Mouse (Mus musculus) layer of hippocampus, adult 8-10 months (tissue): ENCODE data around the gene Fras1. TPM values are rescaled to one million over a fixed set of nuclear protein-coding genes. Genes with fewer than 3 reads are reported as not detected.

ENCODE experiments used
- DNase-seq, 2 experiments: peaks; one replicate each; pipeline ENCODE4 v3.0.0; 2022; ENCODE audit warnings: low spot score in 2 of 2
- total RNA-seq, 4 experiments: library from RNA; stranded (reverse); gene quantifications; 2 replicates each; pipeline ENCODE4 v1.2.4; 2022

Fras1 gene
- total RNA-seq, 4 experiments from 2014 or later = 13.5 to 16.6 (median 15.3) TPM

GRCm38 (mm10) chr5:96481159-96481558, 107.4 kb downstream of the Fras1 start:
- no peak for DNase-seq

DNA sequence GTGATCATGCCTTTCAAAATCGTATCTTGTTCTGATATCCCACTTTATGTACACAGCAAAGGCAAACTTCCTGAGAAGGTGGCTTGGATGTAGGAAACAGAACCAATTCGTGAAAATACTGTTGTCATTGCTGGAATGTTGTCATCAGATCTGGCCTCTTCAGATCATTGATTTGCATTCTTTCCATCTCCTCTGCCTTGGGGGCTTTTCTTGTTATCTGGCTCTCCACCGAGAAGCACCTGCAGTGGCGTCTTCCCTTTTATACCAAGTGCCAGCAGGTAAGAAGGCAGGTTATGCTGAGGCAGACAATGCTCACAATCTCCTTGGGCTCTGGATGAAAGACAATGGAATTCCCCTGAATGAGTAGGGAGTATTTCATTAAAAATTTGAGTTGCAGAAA, 108.3 kb downstream of the Fras1 start:
- DNase-seq = no peak

- no peak for DNase-seq
Observed at GRCm38 (mm10) chr5:96492497-96492896, 118.7 kb downstream of the Fras1 start.

- no peak for DNase-seq
Observed at GRCm38 (mm10) chr5:96494502-96495292, 120.9 kb downstream of the Fras1 start.

DNA sequence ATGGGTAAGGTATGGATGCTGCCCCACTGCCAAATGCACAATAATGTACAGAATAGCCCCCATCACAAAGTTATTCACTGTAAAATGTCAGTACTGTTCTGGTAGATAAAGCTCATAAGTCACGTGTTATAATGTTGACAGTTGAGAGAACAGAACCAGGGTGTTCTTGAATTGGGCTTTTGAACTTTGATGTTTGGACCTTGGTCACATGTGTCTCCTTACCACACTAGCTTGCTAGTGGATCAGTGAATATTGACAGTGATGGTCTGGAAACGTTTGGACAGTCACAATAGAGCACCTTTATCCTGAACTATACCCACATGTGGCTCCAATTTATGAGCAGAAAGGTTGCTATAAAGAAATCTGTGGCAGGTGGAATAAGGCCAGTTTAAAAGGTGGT, 124.3 kb downstream of the Fras1 start:
- DNase-seq = no peak

DNA sequence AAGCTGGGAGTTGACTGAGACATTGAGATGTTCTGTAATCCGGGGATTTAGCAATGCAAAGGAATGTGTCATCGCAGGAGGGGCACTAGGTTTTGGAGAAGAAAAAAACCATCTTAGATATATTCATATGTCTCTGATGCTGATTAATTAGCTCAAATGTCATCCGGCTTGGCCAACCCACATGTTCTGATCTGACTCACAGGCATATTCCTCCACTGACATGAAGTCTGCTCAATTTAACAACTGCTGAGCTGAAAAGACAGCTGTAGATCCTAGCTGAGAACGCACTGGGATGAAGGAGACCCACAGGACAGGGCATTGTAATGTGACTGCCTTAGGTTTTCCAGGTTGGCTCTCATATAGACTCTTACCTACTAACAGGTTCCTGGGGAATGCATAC, 128.0 kb downstream of the Fras1 start:
- peak; percentile 30 to 37 for DNase-seq

DNA sequence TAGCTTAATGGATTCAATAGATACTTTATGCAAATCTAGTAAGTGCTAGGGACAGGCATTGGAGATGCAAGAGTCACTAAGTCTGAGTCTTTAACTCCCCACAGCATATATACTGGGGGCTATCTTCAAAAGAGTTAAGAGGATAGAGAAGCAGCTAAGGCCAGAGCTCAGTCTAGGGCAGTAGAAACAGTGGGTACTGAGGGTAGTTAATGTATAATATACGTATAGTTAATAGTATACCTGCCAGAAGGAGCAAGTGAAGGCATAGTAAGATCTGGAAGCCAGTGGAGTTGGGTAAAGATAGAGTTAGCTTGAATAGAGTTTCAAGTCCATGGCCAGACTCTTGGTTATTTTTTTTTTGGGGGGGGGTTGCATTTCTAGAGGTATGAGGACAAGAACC, 128.6 kb downstream of the Fras1 start:
- DNase-seq = no peak

DNA sequence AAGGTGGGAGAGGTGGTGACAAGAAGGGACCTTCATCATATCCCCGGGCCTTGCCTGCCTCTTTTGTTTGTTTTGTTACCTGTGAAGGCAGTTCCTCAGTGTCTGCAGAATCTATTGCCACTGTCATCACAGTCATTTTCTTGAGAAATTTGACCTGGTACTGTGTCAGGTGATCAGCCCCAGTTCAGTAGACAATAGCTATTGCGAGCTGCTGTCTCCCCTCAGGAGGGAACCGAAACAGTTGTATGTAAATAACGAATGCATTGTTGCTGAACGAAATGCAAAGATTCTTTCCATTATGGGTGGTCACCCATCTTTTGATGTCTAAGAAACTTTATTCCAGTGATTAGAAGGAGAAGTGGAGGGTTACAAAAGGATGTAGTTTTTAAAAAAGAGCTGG, 137.2 kb downstream of the Fras1 start:
- no peak for DNase-seq

DNA sequence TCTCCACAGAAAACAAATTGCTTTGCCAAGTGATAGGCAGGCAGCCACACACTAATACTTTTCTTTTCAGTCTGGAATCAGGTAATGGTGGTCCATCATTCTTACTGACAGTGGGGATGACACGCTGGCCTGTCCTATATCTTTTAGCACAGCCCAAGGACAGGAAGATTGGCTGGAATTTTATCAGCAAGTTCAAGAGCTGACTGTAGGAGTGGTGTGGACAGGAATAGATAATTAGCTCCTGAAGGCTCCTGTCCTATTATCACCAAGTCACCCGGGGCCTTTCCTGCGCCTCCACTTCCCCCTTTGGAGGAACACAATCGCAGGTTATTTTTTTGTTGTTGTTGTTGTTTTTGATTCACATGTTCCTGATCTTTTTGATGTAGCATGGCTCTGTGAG, 139.6 kb downstream of the Fras1 start:
- DNase-seq = no peak

GRCm38 (mm10) chr5:96515860-96516311, 142.1 kb downstream of the Fras1 start:
- DNase-seq = no peak

DNA sequence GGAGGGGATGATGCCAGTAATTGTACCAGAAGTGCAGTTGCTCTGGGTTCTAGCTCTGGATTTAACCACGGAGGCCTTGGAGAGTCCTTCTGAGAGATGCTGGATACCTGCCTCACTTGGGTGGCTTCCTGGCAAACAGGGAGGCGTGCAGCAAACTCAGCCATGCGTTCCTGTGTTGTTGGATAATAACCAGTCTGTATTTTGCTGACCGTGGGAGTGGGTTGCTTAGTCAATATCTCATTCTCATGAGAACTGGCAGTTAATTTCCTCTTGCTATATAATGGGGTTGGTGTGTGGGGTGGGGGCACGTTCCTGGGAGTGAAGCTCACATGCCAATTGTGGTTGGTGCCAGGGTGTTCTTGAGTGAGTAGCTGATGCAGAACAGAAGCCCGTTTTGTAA, 142.6 kb downstream of the Fras1 start:
- DNase-seq = peak in 1 of 2 experiments; percentile 26

DNA sequence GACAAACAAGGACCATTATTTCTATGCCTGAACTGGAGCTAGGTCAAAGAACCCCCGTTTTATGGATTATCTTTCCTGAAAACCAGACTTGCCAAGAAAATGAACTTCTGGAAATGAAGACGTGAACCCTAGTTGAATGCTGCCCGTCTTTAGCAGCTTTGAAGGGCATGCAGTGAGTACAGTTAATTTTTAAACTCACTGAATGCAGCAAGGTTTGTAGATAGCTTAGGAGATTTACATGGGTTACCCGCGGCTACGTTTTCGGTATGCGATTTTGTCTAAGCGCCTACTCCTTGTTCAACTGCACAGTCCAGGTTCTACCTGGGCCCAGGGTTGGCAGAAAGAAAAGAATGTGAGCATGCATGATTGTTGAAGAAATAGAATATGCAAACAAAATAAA, 147.8 kb downstream of the Fras1 start:
- no peak for DNase-seq

- no peak for DNase-seq
Observed at GRCm38 (mm10) chr5:96522909-96523409, 149.2 kb downstream of the Fras1 start.

DNA sequence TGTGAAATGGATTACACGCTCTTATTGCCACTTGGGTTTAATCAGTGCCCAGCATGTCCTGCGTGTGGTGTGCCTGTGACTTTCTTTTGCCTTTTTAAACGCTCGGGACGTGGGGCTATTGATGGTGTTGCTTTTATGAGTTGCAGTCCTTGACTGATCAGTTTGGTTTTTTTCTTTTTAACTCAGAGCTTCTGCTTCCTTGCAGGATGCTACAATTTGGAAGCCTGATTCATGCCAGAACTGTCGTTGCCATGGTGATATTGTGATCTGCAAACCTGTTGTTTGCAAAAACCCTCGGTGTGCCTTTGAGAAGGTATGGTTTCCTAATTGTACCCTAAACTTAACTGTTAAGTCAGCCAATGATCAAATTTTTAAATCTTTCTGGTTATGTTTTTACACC, 154.5 kb downstream of the Fras1 start:
- DNase-seq = peak; percentile 22 to 25

DNA sequence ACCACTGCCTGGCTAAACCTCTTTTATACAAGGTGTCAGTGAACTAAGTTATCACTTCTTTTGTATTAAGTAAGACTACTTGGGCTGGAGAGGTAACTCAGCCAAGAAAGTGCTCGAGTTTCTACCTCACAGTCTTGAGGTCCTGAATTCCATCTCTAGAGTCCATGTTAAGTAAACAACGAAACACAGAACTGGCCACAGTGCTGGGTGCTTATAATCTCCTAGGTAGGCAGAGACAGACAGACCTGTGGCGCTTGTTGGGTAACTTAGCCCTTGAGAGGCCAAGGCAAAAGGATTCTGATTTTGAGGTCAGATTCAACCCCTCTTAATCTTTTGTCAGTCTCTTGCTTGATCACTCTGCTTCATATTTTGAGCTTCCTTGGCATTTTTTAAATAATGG, 156.8 kb downstream of the Fras1 start:
- no peak for DNase-seq

DNA sequence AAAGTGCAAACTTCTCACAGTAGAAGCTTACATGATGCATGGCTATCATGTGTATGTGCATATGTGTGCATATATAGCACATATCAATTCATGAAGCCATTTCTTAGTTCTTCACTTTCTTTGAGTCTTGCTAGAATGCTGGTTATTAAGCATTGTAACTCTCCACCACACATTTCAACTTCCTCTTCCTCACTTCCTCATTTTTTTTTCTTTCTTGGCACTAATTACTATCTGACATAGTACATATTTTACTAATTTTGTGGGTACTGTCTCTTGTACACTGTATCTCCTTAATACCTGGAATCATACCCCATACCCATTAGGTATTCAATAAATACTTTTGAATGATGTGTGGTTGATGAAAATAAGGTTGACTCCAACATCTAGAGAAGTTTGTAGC, 158.2 kb downstream of the Fras1 start:
- no peak for DNase-seq

DNA sequence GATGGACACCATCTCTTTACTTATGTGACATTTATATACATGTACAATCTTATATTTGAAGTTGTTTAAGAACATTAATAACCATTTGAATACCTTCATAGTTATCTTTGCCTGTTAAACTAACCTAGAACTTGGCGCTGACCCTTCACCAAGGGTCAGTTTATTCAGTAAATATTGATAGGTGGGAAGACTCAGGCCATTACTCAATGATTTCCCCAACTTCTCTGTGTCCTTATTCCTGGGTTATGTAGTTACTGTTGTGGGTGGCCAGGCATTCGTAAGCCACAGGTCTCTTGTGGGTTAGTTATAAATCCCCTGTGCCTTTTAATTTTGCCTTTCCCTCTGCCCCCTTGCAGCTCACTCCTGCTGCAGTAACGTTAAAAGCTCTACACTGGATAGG, 162.8 kb downstream of the Fras1 start:
- DNase-seq = no peak

- DNase-seq = no peak
Observed at GRCm38 (mm10) chr5:96536937-96537336, 163.2 kb downstream of the Fras1 start.

GRCm38 (mm10) chr5:96544112-96544511, 170.4 kb downstream of the Fras1 start:
- no peak for DNase-seq

GRCm38 (mm10) chr5:96545994-96546393, 172.2 kb downstream of the Fras1 start:
- DNase-seq = no peak

DNA sequence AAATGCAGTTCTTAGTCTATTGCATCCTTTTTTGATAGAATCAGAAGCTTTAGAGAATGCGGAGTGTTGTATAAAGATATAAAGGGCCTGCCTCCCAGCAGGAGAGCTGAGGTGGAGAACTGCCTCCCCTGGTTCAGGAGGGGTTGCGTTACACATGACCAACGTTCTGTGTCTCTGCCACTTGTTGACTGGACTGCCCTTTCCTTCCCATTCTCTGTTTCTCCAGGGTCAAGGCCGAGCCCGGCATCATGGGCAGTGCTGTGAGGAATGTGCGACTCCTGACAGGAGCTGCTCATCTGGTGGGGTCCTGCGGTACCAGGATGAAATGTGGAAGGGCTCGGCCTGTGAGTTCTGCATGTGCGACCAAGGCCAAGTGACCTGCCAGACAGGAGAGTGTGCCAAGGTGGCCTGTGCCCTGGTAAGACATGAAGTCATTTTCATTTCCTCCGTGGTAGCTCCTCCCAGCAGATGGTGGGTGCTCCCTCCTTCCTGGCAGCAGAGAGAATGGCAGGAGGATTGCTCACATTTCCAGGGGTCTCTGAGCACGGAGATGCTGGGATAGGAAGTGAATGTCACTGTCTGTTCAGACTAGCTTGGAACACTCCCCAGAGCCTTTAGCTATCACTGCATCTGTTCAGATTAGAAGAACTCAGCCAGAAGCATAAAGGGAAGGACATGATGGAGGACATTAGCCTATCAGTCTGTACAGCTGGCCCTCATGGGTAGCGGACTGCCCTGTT, 181.4 kb downstream of the Fras1 start:
- DNase-seq = no peak

DNA sequence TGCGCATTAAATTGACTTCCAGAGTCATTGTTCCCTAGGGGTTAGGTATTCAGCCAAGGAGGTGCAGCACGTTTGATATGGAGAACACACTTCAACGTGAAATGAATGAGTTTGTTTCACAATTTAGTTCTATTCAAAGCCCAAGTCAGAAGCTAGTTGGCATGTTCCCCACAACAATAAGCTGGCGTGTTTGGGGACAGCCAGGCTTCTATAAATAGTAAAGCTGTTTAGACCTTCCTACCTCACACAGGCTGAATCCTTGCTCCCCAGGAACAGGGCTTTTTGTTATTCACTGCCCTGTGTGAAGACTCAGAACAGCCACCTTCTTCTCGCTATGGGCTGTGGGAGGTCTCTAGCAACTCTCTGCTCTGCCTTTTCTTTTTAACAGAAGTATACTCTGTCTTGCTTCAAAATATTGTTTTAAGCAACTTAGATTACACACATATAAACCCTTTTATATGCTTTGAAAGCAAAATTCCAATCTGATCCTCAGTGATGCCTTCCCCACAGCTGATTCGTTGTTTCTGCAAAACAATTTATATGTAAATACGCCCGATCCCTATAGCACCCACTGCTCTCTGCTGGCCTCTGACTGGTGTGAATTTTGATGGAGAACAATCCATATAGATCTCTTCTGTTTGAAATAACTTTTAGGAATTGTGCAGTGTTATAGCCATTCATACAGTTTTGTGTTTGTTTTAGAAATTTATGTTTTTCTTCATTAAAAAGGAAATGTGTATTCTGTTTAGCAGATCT, 184.5 kb downstream of the Fras1 start:
- no peak for DNase-seq
